Mouse (Mus musculus) cortical plate, adult 2 months (tissue): ENCODE measurements around the gene Mink1. TPM values are rescaled to one million over a fixed set of nuclear protein-coding genes. Genes with fewer than 3 reads are reported as not detected.
A peak's percentile ranks its signal among the peaks of the same experiment; 100 is the strongest.

Experiments
- H3K27ac ChIP-seq: fragments of 200-500 bp; 2 replicates; pipeline ENCODE4 v1.5.1; 2012; ENCODE audit warnings: low read length, control low read depth, inconsistent platforms; ENCODE audit not compliant: insufficient read depth
- H3K4me1 ChIP-seq: fragments of 200-500 bp; 2 replicates; pipeline ENCODE4 v1.6.1; 2011; ENCODE audit warnings: low read length; ENCODE audit not compliant: control insufficient read depth, insufficient read depth
- H3K4me3 ChIP-seq: fragments of 200-500 bp; 2 replicates; pipeline ENCODE4 v1.5.1; 2011; ENCODE audit warnings: mild to moderate bottlenecking, low read length, control low read depth; ENCODE audit not compliant: insufficient read depth
- CTCF ChIP-seq: fragments of 200-500 bp; IDR thresholded peaks from 2 replicates; pipeline ENCODE4 v1.5.1; 2011; ENCODE audit warnings: mild to moderate bottlenecking, control low read depth, low read length; ENCODE audit not compliant: insufficient read depth; ENCODE audit errors: extremely low read depth
- POLR2A ChIP-seq: fragments of 200-500 bp; IDR thresholded peaks from 2 replicates; pipeline ENCODE4 v1.6.1; 2011; ENCODE audit warnings: mild to moderate bottlenecking, low read length, control low read depth; ENCODE audit not compliant: insufficient read depth; ENCODE audit errors: extremely low read depth
- polyA plus RNA-seq: library from polyadenylated mRNA; depleted of rRNA; stranded (reverse); fragments of >200 nt; gene quantifications from 2 replicates; pipeline ENCODE4 v1.2.3, GENCODE M21; 2012

Mink1 gene
- polyA plus RNA-seq, 1 experiment: 318 TPM

DNA sequence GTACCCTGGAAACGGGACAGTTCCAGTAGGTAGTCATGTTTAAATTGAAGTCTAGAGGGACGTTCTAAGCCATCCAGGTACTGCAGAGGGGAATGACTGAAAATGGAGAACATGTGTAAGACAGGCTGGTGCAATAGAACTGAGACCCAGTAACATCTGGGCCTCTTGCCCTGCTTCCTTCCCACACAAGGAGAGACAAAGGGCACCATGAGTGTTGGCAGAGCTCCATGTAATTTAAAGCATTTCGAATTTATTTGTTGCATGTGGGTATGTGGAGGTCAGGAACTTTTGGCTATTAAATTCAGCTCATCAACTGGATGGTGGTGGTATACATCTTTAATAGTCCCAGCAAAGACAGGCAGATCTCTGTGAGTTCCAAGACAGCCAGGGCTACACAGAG lies 19.5 kb downstream of the Mink1 start:
- Histone ChIP-seq H3K27ac (no peak overlapping the region), H3K4me1 (peaks cover 55% of the 10 kb centered on the region), H3K4me3 (no peak overlapping the region)
- TF ChIP-seq CTCF (no peak), POLR2A (no peak)

DNA sequence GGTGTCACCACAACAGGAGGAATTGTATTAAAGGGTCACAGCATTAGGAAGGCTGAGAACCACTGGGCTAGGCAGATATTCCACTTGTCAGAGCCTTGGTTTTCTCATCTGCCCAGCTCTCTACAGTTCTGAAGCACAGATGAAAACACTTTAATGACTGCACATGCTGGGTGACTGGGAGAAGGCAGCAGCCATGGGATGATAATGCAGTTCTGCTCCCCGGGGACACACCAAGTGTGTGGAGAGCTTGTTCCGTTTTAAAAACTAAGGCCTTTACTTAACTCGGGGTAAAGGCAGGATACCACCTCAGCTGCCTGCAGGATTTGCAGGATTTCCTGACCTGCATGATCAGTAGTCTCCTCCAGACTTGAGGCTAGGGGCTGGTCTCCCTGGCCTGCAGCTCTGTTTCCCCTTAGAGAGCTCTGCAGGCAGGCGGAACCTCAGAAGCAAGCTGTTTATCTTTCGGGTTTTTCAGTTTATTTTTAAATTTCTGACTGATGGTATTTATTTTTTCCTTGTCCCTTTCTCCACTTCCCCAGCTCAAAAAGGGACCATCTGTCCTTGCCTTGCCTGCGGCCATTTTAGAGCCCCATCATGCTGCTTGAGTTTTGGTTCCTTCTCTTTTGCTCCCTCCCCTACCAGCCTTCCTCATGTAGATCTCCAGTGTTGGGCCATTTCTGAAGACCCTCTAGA lies 20.5 kb downstream of the Mink1 start:
- TF ChIP-seq CTCF (no peak), POLR2A (no peak)
- Histone ChIP-seq H3K4me1 (peaks cover 51% of the 10 kb centered on the region), H3K27ac (peak overlapping the region; percentile 74), H3K4me3 (no peak overlapping the region)

DNA sequence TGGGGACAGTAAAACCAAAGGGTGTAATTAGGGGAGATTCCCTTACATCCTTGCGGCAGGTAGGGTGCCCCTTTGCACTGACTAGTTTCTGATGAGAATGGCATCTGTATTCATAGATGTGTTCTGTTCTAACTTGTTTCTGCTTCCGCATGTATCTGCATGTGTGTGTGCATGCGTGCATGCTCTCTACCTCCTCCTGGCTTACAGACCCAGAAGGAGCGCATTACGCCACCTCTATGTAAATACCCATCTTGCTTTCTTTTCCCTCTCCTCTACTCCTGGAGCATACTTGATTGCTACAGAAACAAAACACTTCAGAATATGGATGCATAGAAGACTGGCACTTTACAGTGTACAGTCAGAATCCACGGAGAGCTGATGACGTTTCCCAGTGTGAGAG lies 21.1 kb downstream of the Mink1 start:
- H3K27ac ChIP-seq: peak overlapping the region; percentile 74
- H3K4me1 ChIP-seq: peaks cover 51% of the 10 kb centered on the region
- TF ChIP-seq POLR2A (no peak), CTCF (no peak)
- H3K4me3 ChIP-seq: no peak overlapping the region

DNA sequence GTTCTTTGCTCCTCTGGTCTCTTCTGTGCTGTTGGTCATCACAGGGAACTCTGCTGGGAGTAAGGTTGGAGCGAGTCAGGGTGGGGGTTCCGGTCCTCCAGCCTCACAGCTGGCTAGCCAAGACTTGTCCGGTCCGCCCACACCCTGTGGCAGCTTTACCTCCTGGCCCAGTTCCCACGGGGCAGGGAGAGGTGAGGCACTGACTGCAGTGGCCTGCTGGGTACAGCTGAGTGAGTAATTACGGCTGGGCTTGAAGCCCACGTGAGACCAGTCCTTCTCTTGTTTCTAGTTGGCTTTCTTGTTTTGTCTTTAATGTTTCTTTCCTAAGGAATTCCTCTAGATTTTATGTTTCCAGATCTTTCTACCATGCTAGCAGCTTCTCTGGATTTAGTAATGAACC lies 22.8 kb downstream of the Mink1 start:
- Histone ChIP-seq H3K27ac (peak overlapping the region; percentile 30; the same call in 1 of the 2 replicates), H3K4me1 (peaks cover 37% of the 10 kb centered on the region), H3K4me3 (no peak overlapping the region)
- TF ChIP-seq CTCF: no peak
- TF ChIP-seq POLR2A: no peak

DNA sequence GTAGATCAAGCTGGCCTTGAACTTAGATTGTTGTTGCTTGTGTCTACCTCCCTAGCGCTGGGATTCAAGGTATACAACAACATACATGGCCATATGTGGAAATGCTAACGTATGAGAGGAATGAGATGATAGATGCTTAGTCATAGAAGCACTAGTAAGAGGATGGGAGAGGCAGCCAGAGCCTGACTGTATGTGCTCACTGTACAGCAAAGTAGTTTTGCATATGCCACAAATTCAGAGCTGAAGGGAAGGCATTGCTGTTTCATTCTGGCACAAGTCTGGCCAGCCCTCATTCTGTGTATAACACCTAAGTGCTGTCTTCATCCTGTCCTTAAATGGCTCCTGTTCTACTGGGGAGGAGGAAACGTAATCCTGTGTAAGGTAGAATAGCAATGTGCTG lies 23.6 kb downstream of the Mink1 start:
- Histone ChIP-seq H3K4me1 (peaks cover 32% of the 10 kb centered on the region), H3K27ac (peak overlapping the region; percentile 76), H3K4me3 (no peak overlapping the region)
- TF ChIP-seq CTCF (no peak), POLR2A (no peak)

DNA sequence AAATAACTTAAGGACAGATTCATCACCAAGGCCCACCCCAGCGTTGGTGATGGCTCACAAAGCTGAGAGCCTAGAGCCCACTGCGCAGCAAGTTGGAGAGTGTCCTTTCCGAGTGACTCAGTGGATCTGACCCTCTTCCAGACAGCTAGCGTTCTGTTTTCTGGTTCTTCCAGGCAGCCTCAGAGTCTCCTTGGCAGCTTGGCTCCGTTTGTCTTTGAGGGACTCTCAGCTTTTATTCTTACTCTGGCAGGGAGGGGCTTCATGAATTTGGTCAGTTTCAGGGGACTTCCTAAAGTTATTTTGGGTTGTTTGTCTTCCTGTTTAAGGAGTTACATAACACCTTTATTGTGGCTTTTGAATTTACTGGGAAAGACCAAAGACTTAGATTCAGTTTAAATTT lies 24.3 kb downstream of the Mink1 start:
- Histone ChIP-seq H3K27ac (peak overlapping the region; percentile 70), H3K4me1 (peaks cover 32% of the 10 kb centered on the region), H3K4me3 (no peak overlapping the region)
- no peak for TF ChIP-seq CTCF
- 0 out of 2 replicates have a peak, but pooled peaks have one; percentile 9 for TF ChIP-seq POLR2A

DNA sequence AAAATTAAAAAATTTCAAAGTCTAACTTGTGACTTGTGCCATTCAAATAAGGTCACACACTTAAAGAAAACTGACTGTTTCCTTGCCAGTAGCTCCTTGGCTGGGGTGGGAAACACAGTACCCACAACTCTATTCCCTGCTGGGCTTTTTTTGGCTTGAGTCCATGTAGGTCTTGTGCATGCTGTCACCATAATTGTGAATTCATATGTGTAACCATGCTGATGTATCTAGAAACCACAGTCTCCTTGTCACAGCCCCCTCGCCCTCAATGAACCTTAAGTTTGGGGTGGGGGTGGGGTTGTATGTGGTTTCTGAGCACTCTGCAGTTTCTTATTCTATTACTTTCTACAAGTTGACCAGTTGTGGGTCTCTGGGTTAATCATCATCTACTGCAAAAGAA lies 29.1 kb downstream of the Mink1 start:
- H3K4me1 ChIP-seq: peaks cover 6% of the 10 kb centered on the region
- no peak overlapping the region for H3K27ac ChIP-seq
- no peak overlapping the region for H3K4me3 ChIP-seq
- TF ChIP-seq POLR2A (no peak), CTCF (no peak)

DNA sequence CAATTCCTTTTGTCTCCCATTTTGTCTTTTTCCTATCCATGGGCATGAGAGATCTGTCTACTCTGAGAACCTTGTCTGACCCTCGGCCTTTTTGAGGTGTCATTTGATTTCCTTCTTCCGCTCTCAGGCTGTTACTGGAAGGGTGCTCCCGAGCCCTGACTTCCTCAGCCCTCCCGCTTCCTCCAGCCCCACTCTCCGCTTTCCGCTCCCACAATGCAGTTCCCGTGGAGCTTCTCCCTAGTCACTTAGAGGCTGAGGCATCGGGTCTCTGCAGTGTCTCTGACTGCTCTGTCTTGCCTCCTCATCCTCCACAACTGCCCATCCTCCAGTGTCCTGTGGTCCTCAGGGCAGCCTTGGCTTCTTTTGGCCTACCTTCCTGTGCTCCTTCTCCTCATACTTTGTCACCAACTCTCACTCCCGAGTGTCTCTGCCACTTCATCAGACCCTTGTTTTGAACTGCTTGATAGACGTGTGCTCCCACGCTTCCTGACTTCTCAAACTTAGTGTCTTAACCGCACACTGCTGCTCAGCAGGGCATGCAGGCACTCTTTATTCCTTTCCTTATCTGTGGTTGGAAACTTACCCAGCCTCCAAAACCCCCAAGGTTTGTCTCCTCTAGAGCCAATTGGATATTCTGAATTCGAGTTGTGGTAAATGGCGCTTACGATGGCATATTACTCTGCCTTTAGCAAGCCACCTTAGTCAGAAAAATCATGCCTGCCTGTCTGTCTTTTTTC lies 31.7 kb downstream of the Mink1 start:
- TF ChIP-seq CTCF (no peak), POLR2A (no peak)
- Histone ChIP-seq H3K4me3 (no peak overlapping the region), H3K4me1 (peaks cover 2% of the 10 kb centered on the region), H3K27ac (no peak overlapping the region)

DNA sequence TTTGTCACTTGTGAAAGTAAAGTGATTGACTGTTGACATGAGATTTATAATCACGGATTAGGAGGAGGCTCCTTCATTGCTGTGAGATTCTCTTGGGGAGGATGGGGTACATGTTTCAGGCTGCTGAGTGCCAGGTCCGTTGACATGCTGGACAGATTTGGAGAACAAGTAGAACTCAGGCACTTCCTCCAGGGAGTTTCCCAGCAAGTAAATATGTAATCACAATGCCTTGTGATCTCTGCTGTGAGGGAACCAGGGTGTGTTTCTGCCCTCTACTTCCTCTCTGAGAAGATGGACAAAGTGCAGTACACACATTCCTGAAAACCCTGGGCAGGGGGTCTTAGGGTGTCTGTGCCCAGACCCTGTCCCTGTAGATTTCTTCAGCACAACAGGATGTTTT lies 33.0 kb downstream of the Mink1 start:
- Histone ChIP-seq H3K27ac (peak overlapping the region; percentile 31), H3K4me3 (no peak overlapping the region), H3K4me1 (peaks cover 2% of the 10 kb centered on the region)
- TF ChIP-seq CTCF: no peak
- no peak for TF ChIP-seq POLR2A

DNA sequence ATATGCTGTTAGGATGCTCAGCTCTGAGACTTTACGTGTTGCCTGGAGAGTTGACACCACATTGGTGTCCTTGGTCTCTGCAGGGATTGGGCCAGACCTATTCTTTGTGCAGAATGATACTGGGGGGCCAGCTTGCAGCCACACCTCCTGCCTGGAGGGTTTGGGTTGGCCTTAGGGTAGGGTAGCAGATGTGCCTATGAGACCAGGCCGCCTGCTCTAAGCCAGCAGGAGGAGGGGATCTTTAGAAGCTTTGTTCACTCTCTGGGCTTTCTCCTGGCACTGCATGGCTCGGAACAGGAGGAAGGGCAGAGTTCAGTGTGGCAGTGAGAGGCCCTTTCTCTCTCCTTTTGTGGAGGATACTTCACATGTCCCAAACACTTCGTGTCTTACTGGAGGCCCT lies 33.4 kb downstream of the Mink1 start:
- Histone ChIP-seq H3K4me1 (peaks cover 2% of the 10 kb centered on the region), H3K27ac (peak overlapping the region; percentile 31), H3K4me3 (no peak overlapping the region)
- TF ChIP-seq CTCF (no peak), POLR2A (no peak)
